Comparison of ENCODE assay signal across 17 mouse cellular contexts in genomic region chr3:95164256-95164550, GRCm38 (mm10). TPM values are rescaled to one million over a fixed set of nuclear protein-coding genes. Genes with fewer than 3 reads are reported as not detected.
DNase-seq lines count a peak whose midpoint lies in the region; ATAC-seq and TF ChIP-seq lines count a peak whose summit lies in the region.
"Had no signal": no experiment of that assay in that cellular context is flagged by ENCODE, and none has a peak within 500 bp of the region (broad histone marks: within the 10 kb centered on the region; RNA-seq: fewer than 3 reads in every experiment).

No protein-coding gene starts in this region.

- no peak overlapping the region for H3ac ChIP-seq in myocyte (ENCODE audit: control insufficient read depth, insufficient read length)

- no peak for DNase-seq in forebrain, embryonic 14.5 days (ENCODE audit: low spot score)
- DNase-seq in forebrain, embryonic 10.5 days (ENCODE audit: extremely low spot score, low spot score): no peak
- no peak for DNase-seq in midbrain, embryonic 11.5 days (ENCODE audit: low spot score, missing footprints)
- DNase-seq in right cerebral cortex, adult 18-20 months: no peak
- DNase-seq: adrenal gland, postnatal 10 days; B cell, adult 2 months; cerebellum, adult 9-10 months; thymus, postnatal 25 days had no signal

- peaks cover 24% of the 10 kb centered on the region for H3K4me1 ChIP-seq in forebrain, embryonic 14.5 days (ENCODE audit: control insufficient read depth, insufficient read depth, low read length)
- H3K4me1 ChIP-seq in forebrain, embryonic 10.5 days: peaks cover 45% of the 10 kb centered on the region
- peaks cover 43% of the 10 kb centered on the region for H3K4me1 ChIP-seq in midbrain, embryonic 13.5 days (replicated peaks)
- H3K4me1 ChIP-seq in midbrain, embryonic 11.5 days (ENCODE audit: control insufficient read depth, insufficient read depth, low read length): peaks cover 29% of the 10 kb centered on the region
- H3K4me1 ChIP-seq in hindbrain, embryonic 13.5 days (replicated peaks): peaks cover 45% of the 10 kb centered on the region

- peak overlapping the region; percentile 77; the same call in 1 of the 2 replicates for H3K4me2 ChIP-seq in forebrain, embryonic 14.5 days (ENCODE audit: low read length)
- H3K4me2 ChIP-seq in midbrain, embryonic 13.5 days (replicated peaks): peak overlapping the region; percentile 82
- no peak overlapping the region for H3K4me2 ChIP-seq in midbrain, embryonic 11.5 days
- H3K4me2 ChIP-seq in hindbrain, embryonic 13.5 days: peak overlapping the region; percentile 87
- H3K4me2 ChIP-seq in myocyte (ENCODE audit: low read depth): peak overlapping the region; percentile 97

- WGBS in forebrain, embryonic 14.5 days: 93% methylated on average over 5 of the region's 5 CpGs
- WGBS in forebrain, embryonic 10.5 days: 70% methylated on average over 5 of the region's 5 CpGs
- WGBS in midbrain, embryonic 13.5 days: 61% methylated on average over 5 of the region's 5 CpGs
- 74% methylated on average over 5 of the region's 5 CpGs for WGBS in midbrain, embryonic 11.5 days
- WGBS in hindbrain, embryonic 13.5 days: 60% methylated on average over 5 of the region's 5 CpGs

- H3K9ac ChIP-seq in forebrain, embryonic 14.5 days (ENCODE audit: low read length): no peak overlapping the region
- H3K9ac ChIP-seq in midbrain, embryonic 13.5 days (replicated peaks): peak overlapping the region; percentile 89; the same call in 1 of the 2 replicates
- no peak overlapping the region for H3K9ac ChIP-seq in midbrain, embryonic 11.5 days (ENCODE audit: low read length)
- peak overlapping the region; percentile 96; the same call in 1 of the 2 replicates for H3K9ac ChIP-seq in hindbrain, embryonic 13.5 days
- H3K9ac ChIP-seq: liver, embryonic 14.5 days had no signal

- no peak overlapping the region for H3K27ac ChIP-seq in forebrain, embryonic 14.5 days (ENCODE audit: low read depth, low read length)
- H3K27ac ChIP-seq in forebrain, embryonic 10.5 days: no peak overlapping the region
- no peak overlapping the region for H3K27ac ChIP-seq in midbrain, embryonic 13.5 days
- H3K27ac ChIP-seq in midbrain, embryonic 11.5 days (ENCODE audit: low read depth, low read length): no peak overlapping the region
- H3K27ac ChIP-seq in hindbrain, embryonic 13.5 days: no peak overlapping the region
- H3K27ac ChIP-seq: layer of hippocampus, adult 2 months; liver, embryonic 14.5 days; stomach, postnatal 0 days had no signal

- H3K4me3 ChIP-seq in forebrain, embryonic 14.5 days (ENCODE audit: low read depth, low read length): no peak overlapping the region
- H3K4me3 ChIP-seq in forebrain, embryonic 10.5 days: no peak overlapping the region
- H3K4me3 ChIP-seq in midbrain, embryonic 13.5 days (replicated peaks): no peak overlapping the region
- no peak overlapping the region for H3K4me3 ChIP-seq in midbrain, embryonic 11.5 days (ENCODE audit: low read depth, low read length)
- H3K4me3 ChIP-seq in hindbrain, embryonic 13.5 days: peak overlapping the region; percentile 91; the same call in 1 of the 2 replicates
- peak overlapping the region; percentile 83 for H3K4me3 ChIP-seq in myocyte
- H3K4me3 ChIP-seq: layer of hippocampus, adult 2 months had no signal

- no peaks in the 10 kb centered on the region for H3K79me2 ChIP-seq in myocyte (ENCODE audit: control insufficient read depth, insufficient read depth)

- H3K9me3 ChIP-seq in forebrain, embryonic 14.5 days (replicated peaks; ENCODE audit: control insufficient read depth, low read length): no peaks in the 10 kb centered on the region
- H3K9me3 ChIP-seq in forebrain, embryonic 10.5 days: no peaks in the 10 kb centered on the region
- no peaks in the 10 kb centered on the region for H3K9me3 ChIP-seq in midbrain, embryonic 13.5 days
- H3K9me3 ChIP-seq in midbrain, embryonic 11.5 days (ENCODE audit: control insufficient read depth, low read length): no peaks in the 10 kb centered on the region
- H3K9me3 ChIP-seq in hindbrain, embryonic 13.5 days: no peaks in the 10 kb centered on the region

- H3K27me3 ChIP-seq in forebrain, embryonic 14.5 days (replicated peaks; ENCODE audit: control insufficient read depth, insufficient read depth, low read length): no peaks in the 10 kb centered on the region
- peaks cover 59% of the 10 kb centered on the region for H3K27me3 ChIP-seq in forebrain, embryonic 10.5 days (ENCODE audit: poor library complexity, severe bottlenecking)
- peaks cover 14% of the 10 kb centered on the region for H3K27me3 ChIP-seq in midbrain, embryonic 13.5 days
- no peaks in the 10 kb centered on the region; the same call in 1 of the 2 replicates for H3K27me3 ChIP-seq in midbrain, embryonic 11.5 days (ENCODE audit: control insufficient read depth, insufficient read depth, low read length)
- H3K27me3 ChIP-seq in hindbrain, embryonic 13.5 days: peaks cover 26% of the 10 kb centered on the region
- no peaks in the 10 kb centered on the region for H3K27me3 ChIP-seq in myocyte (ENCODE audit: control insufficient read depth, insufficient read depth, insufficient read length)

- TF ChIP-seq POLR2A in myocyte (IDR thresholded peaks at IDR 0.05; ENCODE audit: insufficient read length, low read depth): no peak

- no peak for ATAC-seq in forebrain, embryonic 14.5 days
- no peak for ATAC-seq in midbrain, embryonic 13.5 days
- no peak for ATAC-seq in midbrain, embryonic 11.5 days (ENCODE audit: low FRiP score)
- no peak for ATAC-seq in hindbrain, embryonic 13.5 days (ENCODE audit: low FRiP score)
- no peak for ATAC-seq in inflammation-experienced regulatory T-cells, adult 6 months
- ATAC-seq: forebrain, embryonic 16.5 days; intestine, embryonic 16.5 days had no signal

- H3K36me3 ChIP-seq in forebrain, embryonic 14.5 days (ENCODE audit: control insufficient read depth, insufficient read depth, low read length): peaks cover 49% of the 10 kb centered on the region
- peaks cover 49% of the 10 kb centered on the region for H3K36me3 ChIP-seq in forebrain, embryonic 10.5 days (replicated peaks)
- peaks cover 53% of the 10 kb centered on the region for H3K36me3 ChIP-seq in midbrain, embryonic 13.5 days
- peaks cover 6% of the 10 kb centered on the region for H3K36me3 ChIP-seq in midbrain, embryonic 11.5 days (ENCODE audit: control insufficient read depth, insufficient read depth, low read length)
- H3K36me3 ChIP-seq in hindbrain, embryonic 13.5 days: peaks cover 53% of the 10 kb centered on the region
- no peaks in the 10 kb centered on the region for H3K36me3 ChIP-seq in myocyte (ENCODE audit: control insufficient read depth, insufficient read depth)

RNA-seq across cellular contexts. Expression of gene Sema6c, which starts 3.9 kb away (rescaled TPM):
- 22.8 and 25.2 TPM in 2 replicates for polyA plus RNA-seq in forebrain, embryonic 14.5 days (2014; fragmentation: Nextera tagmentation; extraction: Ambion mirVana)
- 3.9 and 4.2 TPM in 2 replicates for polyA plus RNA-seq in forebrain, embryonic 10.5 days (2016; fragmentation: Nextera tagmentation; extraction: Ambion mirVana)
- polyA plus RNA-seq in midbrain, embryonic 13.5 days (2015; fragmentation: Nextera tagmentation; extraction: Ambion mirVana): 23.4 and 37.6 TPM in 2 replicates
- 14.1 and 17.8 TPM in 2 replicates for polyA plus RNA-seq in midbrain, embryonic 11.5 days (2014; fragmentation: Nextera tagmentation; extraction: Ambion mirVana)
- polyA plus RNA-seq in hindbrain, embryonic 13.5 days (2015; fragmentation: Nextera tagmentation; extraction: Ambion mirVana): 31.5 and 31.8 TPM in 2 replicates
- polyA plus RNA-seq in myocyte (2012; fragmentation: generic; extraction: Trizol): 29.0 TPM
- polyA plus RNA-seq in inflammation-experienced regulatory T-cells, adult 6 months (2017; shearing (Covaris generic)): under 1 TPM in 1 of 3 experiments, not detected in 2; 0.16 TPM

RNA-seq across cellular contexts. Expression of gene Tnfaip8l2, which starts 22.0 kb away (rescaled TPM):
- polyA plus RNA-seq in forebrain, embryonic 14.5 days (2014; fragmentation: Nextera tagmentation; extraction: Ambion mirVana): 2.6 and 2.9 TPM in 2 replicates
- 1.4 and 1.5 TPM in 2 replicates for polyA plus RNA-seq in forebrain, embryonic 10.5 days (2016; fragmentation: Nextera tagmentation; extraction: Ambion mirVana)
- 2.3 and 2.8 TPM in 2 replicates for polyA plus RNA-seq in midbrain, embryonic 13.5 days (2015; fragmentation: Nextera tagmentation; extraction: Ambion mirVana)
- 2.2 and 2.9 TPM in 2 replicates for polyA plus RNA-seq in midbrain, embryonic 11.5 days (2014; fragmentation: Nextera tagmentation; extraction: Ambion mirVana)
- polyA plus RNA-seq in hindbrain, embryonic 13.5 days (2015; fragmentation: Nextera tagmentation; extraction: Ambion mirVana): 2.8 and 3.1 TPM in 2 replicates
- 0.22 TPM for polyA plus RNA-seq in myocyte (2012; fragmentation: generic; extraction: Trizol)
- 100 to 1,000 TPM; 180 to 236 (median 220) TPM for polyA plus RNA-seq in inflammation-experienced regulatory T-cells, adult 6 months (2017; shearing (Covaris generic))

RNA-seq across cellular contexts. Expression of gene Lysmd1, which starts 30.3 kb away (rescaled TPM):
- polyA plus RNA-seq in forebrain, embryonic 14.5 days (2014; fragmentation: Nextera tagmentation; extraction: Ambion mirVana): 31.4 and 31.8 TPM in 2 replicates
- 12.6 and 13.3 TPM in 2 replicates for polyA plus RNA-seq in forebrain, embryonic 10.5 days (2016; fragmentation: Nextera tagmentation; extraction: Ambion mirVana)
- polyA plus RNA-seq in midbrain, embryonic 13.5 days (2015; fragmentation: Nextera tagmentation; extraction: Ambion mirVana): 36.2 and 38.1 TPM in 2 replicates
- 16.1 and 17.4 TPM in 2 replicates for polyA plus RNA-seq in midbrain, embryonic 11.5 days (2014; fragmentation: Nextera tagmentation; extraction: Ambion mirVana)
- polyA plus RNA-seq in hindbrain, embryonic 13.5 days (2015; fragmentation: Nextera tagmentation; extraction: Ambion mirVana): 36.8 and 38.4 TPM in 2 replicates
- 7.0 TPM for polyA plus RNA-seq in myocyte (2012; fragmentation: generic; extraction: Trizol)
- 10 to 100 TPM; 14.6 to 32.0 (median 30.8) TPM for polyA plus RNA-seq in inflammation-experienced regulatory T-cells, adult 6 months (2017; shearing (Covaris generic))

RNA-seq across cellular contexts. Expression of gene Scnm1, which starts 30.4 kb away (rescaled TPM):
- polyA plus RNA-seq in forebrain, embryonic 14.5 days (2014; fragmentation: Nextera tagmentation; extraction: Ambion mirVana): 99.6 and 107 TPM in 2 replicates
- polyA plus RNA-seq in forebrain, embryonic 10.5 days (2016; fragmentation: Nextera tagmentation; extraction: Ambion mirVana): 75.8 and 80.7 TPM in 2 replicates
- polyA plus RNA-seq in midbrain, embryonic 13.5 days (2015; fragmentation: Nextera tagmentation; extraction: Ambion mirVana): 99.2 and 103 TPM in 2 replicates
- polyA plus RNA-seq in midbrain, embryonic 11.5 days (2014; fragmentation: Nextera tagmentation; extraction: Ambion mirVana): 84.9 and 86.3 TPM in 2 replicates
- polyA plus RNA-seq in hindbrain, embryonic 13.5 days (2015; fragmentation: Nextera tagmentation; extraction: Ambion mirVana): 95.9 and 97.1 TPM in 2 replicates
- 30.6 TPM for polyA plus RNA-seq in myocyte (2012; fragmentation: generic; extraction: Trizol)
- 100 to 1,000 TPM in 2 of 3 experiments, 10 to 100 TPM in 1; 81.4 to 113 (median 106) TPM for polyA plus RNA-seq in inflammation-experienced regulatory T-cells, adult 6 months (2017; shearing (Covaris generic))

RNA-seq across cellular contexts. Expression of gene Tmod4, which starts 39.9 kb away (rescaled TPM):
- 0.55 and 0.83 TPM in 2 replicates for polyA plus RNA-seq in forebrain, embryonic 14.5 days (2014; fragmentation: Nextera tagmentation; extraction: Ambion mirVana)
- polyA plus RNA-seq in forebrain, embryonic 10.5 days (2016; fragmentation: Nextera tagmentation; extraction: Ambion mirVana): 0.77 and 1.00 TPM in 2 replicates
- polyA plus RNA-seq in midbrain, embryonic 13.5 days (2015; fragmentation: Nextera tagmentation; extraction: Ambion mirVana): 1.0 and 1.8 TPM in 2 replicates
- 0.97 TPM in 1 of 2 replicates, not detected in the other for polyA plus RNA-seq in midbrain, embryonic 11.5 days (2014; fragmentation: Nextera tagmentation; extraction: Ambion mirVana)
- 0.99 and 1.5 TPM in 2 replicates for polyA plus RNA-seq in hindbrain, embryonic 13.5 days (2015; fragmentation: Nextera tagmentation; extraction: Ambion mirVana)
- 2.5 TPM for polyA plus RNA-seq in myocyte (2012; fragmentation: generic; extraction: Trizol)
- polyA plus RNA-seq in inflammation-experienced regulatory T-cells, adult 6 months (2017; shearing (Covaris generic)): 1 to 10 TPM; 1.8 to 2.5 (median 2.1) TPM

Comparison
In these comparisons a context has a peak if more than half of its experiments do, and no peak if none do; other contexts are left out.
1. H3K9ac ChIP-seq: peak in midbrain, embryonic 13.5 days (single experiment) and hindbrain, embryonic 13.5 days (single experiment); none in forebrain, embryonic 14.5 days (single experiment) and midbrain, embryonic 11.5 days (single experiment).
2. H3K4me3 ChIP-seq: peak in hindbrain, embryonic 13.5 days (single experiment) and myocyte (single experiment); none in forebrain, embryonic 14.5 days (single experiment), forebrain, embryonic 10.5 days (single experiment), midbrain, embryonic 13.5 days (single experiment) and midbrain, embryonic 11.5 days (single experiment).
3. RNA of gene Tnfaip8l2, which starts 22.0 kb away (polyA plus RNA-seq): 180 to 236 TPM in inflammation-experienced regulatory T-cells, adult 6 months; 2.8 to 3.1 TPM in hindbrain, embryonic 13.5 days, 2.2 to 2.9 TPM in midbrain, embryonic 11.5 days, 2.3 to 2.8 TPM in midbrain, embryonic 13.5 days, 2.6 to 2.9 TPM in forebrain, embryonic 14.5 days, 1.4 to 1.5 TPM in forebrain, embryonic 10.5 days and 0.22 TPM in myocyte (single experiment); every median in the first group is over 10 times any median in the second.